Mouse (Mus musculus) erythroblast, embryonic 14.5 days (primary cell): Measurements from ENCODE around the gene G6pc3.

Experiments
- GATA1 ChIP-seq: IDR thresholded peaks from 2 replicates; pipeline ENCODE4 v1.6.1; 2012; ENCODE audit warnings: low read length, inconsistent platforms, mixed read lengths
- TAL1 ChIP-seq: IDR thresholded peaks from 3 replicates; pipeline ENCODE4 v1.6.1; 2012; ENCODE audit warnings: low read length, inconsistent platforms, mixed read lengths

DNA sequence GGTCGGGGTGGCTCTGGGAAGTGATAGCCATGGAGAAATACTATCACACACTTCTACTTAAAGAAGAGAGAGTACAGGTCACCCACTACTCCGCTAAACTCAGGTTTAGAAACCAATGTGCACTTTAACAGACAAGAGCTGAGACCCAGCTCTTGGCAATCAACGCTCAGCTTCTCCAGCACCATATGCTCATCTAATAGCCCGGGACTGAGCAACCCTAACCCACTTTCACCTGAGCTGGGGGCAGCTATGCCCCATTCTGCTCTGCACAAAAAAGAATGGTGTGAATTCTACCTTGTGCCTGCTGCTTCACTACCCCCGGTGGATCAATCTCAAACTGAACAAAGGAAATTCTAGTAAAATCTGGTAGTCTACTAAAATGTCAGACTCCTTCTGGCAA, 21.9 kb upstream of the G6pc3 start:
- TF ChIP-seq TAL1 = no peak
- TF ChIP-seq GATA1 = no peak
